Mouse (Mus musculus): ENCODE measurements around the gene Psmg4.

GRCm38 (mm10) chr13:34134276-34134675 lies 28.5 kb upstream of the Psmg4 start:
- TF ChIP-seq POLR2A (IDR thresholded peaks at IDR 0.05; ENCODE audit: borderline replicate concordance, insufficient read depth, low read length), result no peak
- TF ChIP-seq CTCF (IDR thresholded peaks at IDR 0.05; ENCODE audit: borderline replicate concordance, insufficient read depth, low read depth, low read length), result no peak
